Mouse (Mus musculus): Measurements from ENCODE around the gene Cdk5rap1. TPM values are rescaled to one million over a fixed set of nuclear protein-coding genes. Genes with fewer than 3 reads are reported as not detected.
"Not testable (repeated sequence)": the region's sequence is repeated elsewhere in the genome, so short reads cannot be mapped to it uniquely, and the experiment has no call there.

Gene Cdk5rap1
- total RNA-seq, 2 experiments from 2014 or later: 8.9 to 12.1 TPM

DNA sequence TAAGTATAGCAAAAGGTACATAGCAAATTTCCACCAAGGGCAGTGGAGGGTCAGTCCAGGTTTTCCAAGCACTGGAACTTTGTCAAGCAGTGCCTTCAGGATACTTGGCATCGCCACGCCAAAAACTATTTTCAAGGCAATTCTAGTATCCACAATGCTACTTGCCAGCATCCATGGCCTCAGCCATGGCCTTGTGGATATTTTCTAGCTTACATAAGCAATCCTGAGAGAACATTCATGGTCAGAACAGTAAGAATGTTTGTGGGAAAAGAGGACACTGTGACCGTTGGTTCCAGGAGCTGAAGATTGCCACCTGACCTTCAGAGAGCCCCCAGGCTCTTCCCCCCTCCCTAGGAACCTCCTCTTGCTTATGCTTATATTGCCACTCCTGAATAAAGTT, 80.9 kb downstream of the Cdk5rap1 start:
- intact Hi-C loops (cut with DNase I; ENCODE audit: low total_unique reads): loop anchor here (5.0 kb wide), 1 partner anchor 75 kb away; no protein-coding TSS in a partner anchor
- DNase-seq: not testable (repeated sequence)

Other genes starting within 250 kb of the Cdk5rap1 start
- not detected for gene Bpifa3, start 242.7 kb downstream of the Cdk5rap1 start, total RNA-seq (2021)
- not detected for gene Bpifa1, start 230.1 kb downstream of the Cdk5rap1 start, total RNA-seq (2021)
- not detected for gene Bpifa5, start 210.4 kb downstream of the Cdk5rap1 start, total RNA-seq (2021)
- gene Bpifb1, start 182.2 kb downstream of the Cdk5rap1 start, total RNA-seq (2021): not detected
- not detected for gene Bpifb5, start 149.3 kb downstream of the Cdk5rap1 start, total RNA-seq (2021)
- not detected for gene Bpifb9a, start 115.2 kb downstream of the Cdk5rap1 start, total RNA-seq (2021)
- gene Bpifb9b, start 65.8 kb downstream of the Cdk5rap1 start, total RNA-seq (2021): not detected
- 100 to 1,000 TPM; 146 to 210 TPM for gene Snta1, start 35.1 kb upstream of the Cdk5rap1 start, total RNA-seq (2021)
- gene Cbfa2t2, start 63.5 kb upstream of the Cdk5rap1 start, total RNA-seq (2021): 10 to 100 TPM; 12.2 to 15.7 TPM
- under 1 TPM in 1 of 2 experiments, not detected in 1; 0.31 TPM for gene 1700003F12Rik, start 174.1 kb upstream of the Cdk5rap1 start, total RNA-seq (2021)
- gene Actl10, start 178.8 kb upstream of the Cdk5rap1 start, total RNA-seq (2021): not detected
- gene Necab3, start 185.9 kb upstream of the Cdk5rap1 start, total RNA-seq (2021): 1 to 10 TPM; 1.1 to 1.2 TPM
- gene E2f1, start 196.9 kb upstream of the Cdk5rap1 start, total RNA-seq (2021): 1 to 10 TPM; 2.5 to 3.1 TPM
- 10 to 100 TPM; 14.1 to 14.9 TPM for gene Pxmp4, start 230.7 kb upstream of the Cdk5rap1 start, total RNA-seq (2021)
- 1 to 10 TPM; 1.8 to 1.9 TPM for gene Zfp341, start 240.3 kb upstream of the Cdk5rap1 start, total RNA-seq (2021)
- gene 4930519P11Rik, start 240.4 kb upstream of the Cdk5rap1 start, total RNA-seq (2021): under 1 TPM in 1 of 2 experiments, not detected in 1; 0.69 TPM

Data from gastrocnemius, postnatal 14 days (tissue).